Mouse (Mus musculus): ENCODE results near the gene Map1s.

DNA sequence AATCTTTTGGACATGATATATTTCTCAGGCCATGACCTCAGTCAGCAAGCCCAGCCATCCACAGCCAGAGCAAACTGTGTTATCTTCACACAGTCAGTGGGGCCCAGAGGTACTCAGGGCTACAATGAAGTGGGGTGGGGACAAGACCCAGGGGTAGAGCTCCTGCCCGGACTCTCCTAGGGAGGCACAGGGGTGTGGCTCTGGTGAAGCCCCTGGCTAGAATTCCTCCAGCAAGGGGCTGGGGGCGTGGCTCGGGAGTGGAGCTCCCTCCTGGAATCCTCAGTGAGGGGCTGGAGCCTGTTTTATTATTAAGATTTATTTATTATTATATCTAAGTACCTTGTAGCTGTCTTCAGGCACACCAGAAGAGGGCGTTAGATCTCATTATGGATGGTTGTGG lies 29.4 kb upstream of the Map1s start:
- no peak for TF ChIP-seq EP300 (IDR thresholded peaks at IDR 0.05; ENCODE audit: low read length)
- TF ChIP-seq POLR2A (IDR thresholded peaks at IDR 0.05; ENCODE audit: low read depth, low read length): no peak
- TF ChIP-seq MAFK (IDR thresholded peaks at IDR 0.05; ENCODE audit: insufficient replicate concordance, low read length): no peak
